Mouse (Mus musculus): Measurements from ENCODE around the gene Lzts3. TPM values are rescaled to one million over a fixed set of nuclear protein-coding genes. Genes with fewer than 3 reads are reported as not detected.
A peak's percentile ranks its signal among the peaks of the same experiment; 100 is the strongest.

Gene Lzts3
- total and polyA plus RNA-seq, 3 experiments: 1.9 to 4.5 TPM; not detected in 1

GRCm38 (mm10) chr2:130597601-130598010 is 45.0 kb downstream of the Lzts3 start (continued):
- TF ChIP-seq RCOR1 (IDR thresholded peaks at IDR 0.05; ENCODE audit: low read depth, low read length) (peak; percentile 97), MXI1 (IDR thresholded peaks at IDR 0.05; ENCODE audit: low read depth, low read length) (peak; percentile 27; the same call in 1 of the 2 replicates), ETS1 (IDR thresholded peaks at IDR 0.05; ENCODE audit: low read depth, low read length) (peak; percentile 92), ELF1 (IDR thresholded peaks at IDR 0.05; ENCODE audit: low read depth, low read length) (peak; percentile 9; the same call in 1 of the 2 replicates), ZKSCAN1 (IDR thresholded peaks at IDR 0.05; ENCODE audit: low read depth, low read length) (no peak), ZC3H11A (IDR thresholded peaks at IDR 0.05; ENCODE audit: low read depth, low read length) (no peak), EP300 (IDR thresholded peaks at IDR 0.05; ENCODE audit: low read depth in 1 of 2, low read length in 2 of 2) (peak; percentile 96), MYC (IDR thresholded peaks at IDR 0.05; ENCODE audit: low read depth, low read length) (peak; percentile 43; the same call in 1 of the 2 replicates), POLR2AphosphoS5 (IDR thresholded peaks at IDR 0.05; ENCODE audit: borderline replicate concordance, low read depth, low read length) (no peak), KAT2A (conservative IDR thresholded peaks at IDR 0.05; ENCODE audit: low read depth, low read length) (no peak), JUND (IDR thresholded peaks at IDR 0.05; ENCODE audit: low read depth, low read length) (no peak), RAD21 (IDR thresholded peaks at IDR 0.05; ENCODE audit: low read depth, low read length) (peak; percentile 29), CHD1 (IDR thresholded peaks at IDR 0.05; ENCODE audit: low read depth, low read length) (no peak), POLR2A (IDR thresholded peaks at IDR 0.05; ENCODE audit: control insufficient read depth in 1 of 2, insufficient read depth in 1 of 2, low read depth in 1 of 2, low read length in 2 of 2, poor library complexity in 1 of 2) (no peak), BHLHE40 (IDR thresholded peaks at IDR 0.05; ENCODE audit: borderline replicate concordance, low read depth, low read length) (peak; percentile 76; the same call in 1 of the 2 replicates), CHD2 (IDR thresholded peaks at IDR 0.05; ENCODE audit: low read length) (no peak), GABPA (IDR thresholded peaks at IDR 0.05; ENCODE audit: low read depth, low read length) (no peak)

- no peak overlapping the region for H3K9ac ChIP-seq (ENCODE audit: control insufficient read depth, low read depth, low read length, poor library complexity, severe bottlenecking)
- H3K9me3 ChIP-seq (replicated peaks; ENCODE audit: insufficient read depth, low read length): no peaks in the 10 kb centered on the region
- H3K79me2 ChIP-seq (ENCODE audit: control insufficient read depth, insufficient read depth, low read length, poor library complexity): no peaks in the 10 kb centered on the region
- H3K4me1 ChIP-seq (ENCODE audit: control insufficient read depth in 1 of 2, insufficient read depth in 2 of 2, low read length in 2 of 2): peaks cover 27 to 34% of the 10 kb centered on the region in 2 experiments
- peak overlapping the region; percentile 44 for H3K27ac ChIP-seq (ENCODE audit: control insufficient read depth, low read depth, low read length)
- peak; percentile 28 for DNase-seq (ENCODE audit: low read depth, low spot score)
- peaks cover 0 to 36% of the 10 kb centered on the region in 2 experiments; a peak in 3 of 4 replicates for H3K36me3 ChIP-seq (ENCODE audit: control insufficient read depth in 1 of 2, insufficient read depth in 2 of 2, low read length in 2 of 2)
- no peaks in the 10 kb centered on the region for H3K27me3 ChIP-seq (ENCODE audit: control insufficient read depth in 1 of 2, insufficient read depth in 2 of 2, low read length in 2 of 2)
- H3K4me3 ChIP-seq (ENCODE audit: control insufficient read depth in 1 of 2, insufficient read depth in 1 of 2, low read depth in 2 of 2, low read length in 2 of 2): no peak overlapping the region
- TF ChIP-seq GATA1 (IDR thresholded peaks at IDR 0.05; ENCODE audit: low read depth, low read length) (peak; percentile 71), ZC3H11A (IDR thresholded peaks at IDR 0.05; ENCODE audit: low read depth, low read length) (no peak), ZNF384 (IDR thresholded peaks at IDR 0.05; ENCODE audit: low read depth, low read length) (no peak), MYB (IDR thresholded peaks at IDR 0.05; ENCODE audit: low read depth, low read length) (no peak), TCF12 (IDR thresholded peaks at IDR 0.05; ENCODE audit: low read depth, low read length) (peak; percentile 67; the same call in 1 of the 2 replicates), MEF2A (IDR thresholded peaks at IDR 0.05; ENCODE audit: extremely low read depth, insufficient replicate concordance, low read depth, low read length, poor library complexity, severe bottlenecking) (no peak), MAFK (IDR thresholded peaks at IDR 0.05; ENCODE audit: borderline replicate concordance, low read depth, low read length) (no peak), USF1 (IDR thresholded peaks at IDR 0.05; ENCODE audit: low read depth, low read length) (no peak), MXI1 (IDR thresholded peaks at IDR 0.05; ENCODE audit: low read depth, low read length) (peak; percentile 38; the same call in 1 of the 2 replicates), ETS1 (IDR thresholded peaks at IDR 0.05; ENCODE audit: low read depth, low read length) (peak; percentile 46; the same call in 1 of the 2 replicates), RCOR1 (IDR thresholded peaks at IDR 0.05; ENCODE audit: low read depth, low read length) (peak; percentile 32; the same call in 1 of the 2 replicates), EP300 (IDR thresholded peaks at IDR 0.05; ENCODE audit: low read depth in 1 of 2, low read length in 2 of 2) (peak; percentile 56 to 67; a peak in 3 of 4 replicates), TAL1 (IDR thresholded peaks at IDR 0.05; ENCODE audit: low read length) (no peak), GABPA (IDR thresholded peaks at IDR 0.05; ENCODE audit: low read depth, low read length) (no peak), SMC3 (IDR thresholded peaks at IDR 0.05; ENCODE audit: low read depth, low read length) (no peak), RAD21 (IDR thresholded peaks at IDR 0.05; ENCODE audit: low read depth, low read length) (no peak)
These were observed 47.0 kb downstream of the Lzts3 start for GRCm38 (mm10) chr2:130595596-130595995.
